Mouse (Mus musculus) adipocyte (in vitro differentiated cells): ENCODE data around the gene Zmiz1.
A peak's percentile ranks its signal among the peaks of the same experiment; 100 is the strongest.

Experiments used
- DNase-seq: peaks from one replicate; pipeline ENCODE4 v3.0.0-alpha.2; 2016; ENCODE audit warnings: low spot score

The Zmiz1 gene

GRCm38 (mm10) chr14:25592522-25592921, 133.5 kb downstream of the Zmiz1 start:
- DNase-seq: no peak

- DNase-seq: no peak
These were observed 134.9 kb downstream of the Zmiz1 start for GRCm38 (mm10) chr14:25593876-25594275.

GRCm38 (mm10) chr14:25594611-25595010, 135.6 kb downstream of the Zmiz1 start:
- no peak for DNase-seq

GRCm38 (mm10) chr14:25598960-25599359, 140.0 kb downstream of the Zmiz1 start:
- DNase-seq: no peak

GRCm38 (mm10) chr14:25599934-25600333, 140.9 kb downstream of the Zmiz1 start:
- DNase-seq: no peak

- no peak for DNase-seq
These were observed 141.4 kb downstream of the Zmiz1 start for GRCm38 (mm10) chr14:25600358-25600757.

- DNase-seq: peak; percentile 7
These were observed 142.0 kb downstream of the Zmiz1 start for GRCm38 (mm10) chr14:25600951-25601350.

- no peak for DNase-seq
These were observed 143.0 kb downstream of the Zmiz1 start for GRCm38 (mm10) chr14:25602018-25602417.

- no peak for DNase-seq
These were observed 145.6 kb downstream of the Zmiz1 start for GRCm38 (mm10) chr14:25604395-25605142.

- DNase-seq: no peak
These were observed 147.6 kb downstream of the Zmiz1 start for GRCm38 (mm10) chr14:25606372-25607140.

- no peak for DNase-seq
These were observed 148.4 kb downstream of the Zmiz1 start for GRCm38 (mm10) chr14:25607141-25607967.

GRCm38 (mm10) chr14:25607968-25608491, 149.0 kb downstream of the Zmiz1 start:
- DNase-seq: no peak

- DNase-seq: no peak
These were observed 149.6 kb downstream of the Zmiz1 start for GRCm38 (mm10) chr14:25608618-25609017.

- DNase-seq: no peak
These were observed 150.4 kb downstream of the Zmiz1 start for GRCm38 (mm10) chr14:25609355-25609754.

GRCm38 (mm10) chr14:25610396-25611158, 151.6 kb downstream of the Zmiz1 start:
- no peak for DNase-seq

GRCm38 (mm10) chr14:25611159-25611697, 152.2 kb downstream of the Zmiz1 start:
- DNase-seq: no peak

- no peak for DNase-seq
These were observed 153.1 kb downstream of the Zmiz1 start for GRCm38 (mm10) chr14:25611815-25612698.

GRCm38 (mm10) chr14:25613942-25614575, 155.1 kb downstream of the Zmiz1 start:
- DNase-seq: no peak

GRCm38 (mm10) chr14:25614684-25615083, 155.7 kb downstream of the Zmiz1 start:
- DNase-seq: no peak

- no peak for DNase-seq
These were observed 156.6 kb downstream of the Zmiz1 start for GRCm38 (mm10) chr14:25615602-25616001.
